Mouse (Mus musculus) ES-Bruce4 (cell line): ENCODE results near the gene Cacng7. TPM values are rescaled to one million over a fixed set of nuclear protein-coding genes. Genes with fewer than 3 reads are reported as not detected.

ENCODE experiments used
- H3K27ac ChIP-seq: 2 replicates; pipeline ENCODE4 v1.5.1; 2012; ENCODE audit warnings: low read length, inconsistent platforms; ENCODE audit not compliant: insufficient read depth
- H3K27me3 ChIP-seq: 2 replicates; pipeline ENCODE4 v1.6.1; 2012; ENCODE audit warnings: mild to moderate bottlenecking, low read length, inconsistent platforms; ENCODE audit not compliant: control insufficient read depth, poor library complexity, insufficient read depth, severe bottlenecking
- H3K36me3 ChIP-seq: 2 replicates; pipeline ENCODE4 v1.6.1; 2012; ENCODE audit warnings: inconsistent platforms, mild to moderate bottlenecking, low read length, moderate library complexity; ENCODE audit not compliant: control insufficient read depth, poor library complexity, insufficient read depth, severe bottlenecking
- H3K4me1 ChIP-seq: one replicate; pipeline ENCODE4 v1.8.1; 2011; ENCODE audit warnings: low read length; ENCODE audit not compliant: control insufficient read depth, insufficient read depth
- H3K4me3 ChIP-seq: 2 replicates; pipeline ENCODE4 v1.5.1; 2011; ENCODE audit warnings: low read depth, mild to moderate bottlenecking, low read length
- H3K9ac ChIP-seq: 2 replicates; pipeline ENCODE4 v1.6.1; 2012; ENCODE audit warnings: low read depth, mild to moderate bottlenecking, inconsistent platforms; ENCODE audit not compliant: poor library complexity, severe bottlenecking
- H3K9me3 ChIP-seq: replicated peaks from 2 replicates; pipeline ENCODE4 v1.6.1; 2012; ENCODE audit warnings: mild to moderate bottlenecking, low read length, inconsistent platforms; ENCODE audit not compliant: control insufficient read depth, poor library complexity, insufficient read depth, severe bottlenecking
- CTCF ChIP-seq: IDR thresholded peaks from one replicate; pipeline ENCODE4 v1.8.1; 2011; ENCODE audit warnings: low read depth, low read length
- EP300 ChIP-seq: IDR thresholded peaks from 2 replicates; pipeline ENCODE4 v1.6.1; 2011; ENCODE audit warnings: low read depth, low read length; ENCODE audit not compliant: insufficient read depth
- POLR2A ChIP-seq: IDR thresholded peaks from one replicate; pipeline ENCODE4 v1.8.1; 2011; ENCODE audit warnings: low read length; ENCODE audit not compliant: insufficient read depth
- polyA plus RNA-seq: library from polyadenylated mRNA; stranded (reverse); fragments of >200 nt; gene quantifications from 2 replicates; pipeline ENCODE4 v1.2.4, GENCODE M21; 2011; ENCODE audit warnings: low read depth; ENCODE audit not compliant: missing spikeins, insufficient read depth, insufficient read length

The Cacng7 gene
- polyA plus RNA-seq, 1 experiment = 57.6 TPM

DNA sequence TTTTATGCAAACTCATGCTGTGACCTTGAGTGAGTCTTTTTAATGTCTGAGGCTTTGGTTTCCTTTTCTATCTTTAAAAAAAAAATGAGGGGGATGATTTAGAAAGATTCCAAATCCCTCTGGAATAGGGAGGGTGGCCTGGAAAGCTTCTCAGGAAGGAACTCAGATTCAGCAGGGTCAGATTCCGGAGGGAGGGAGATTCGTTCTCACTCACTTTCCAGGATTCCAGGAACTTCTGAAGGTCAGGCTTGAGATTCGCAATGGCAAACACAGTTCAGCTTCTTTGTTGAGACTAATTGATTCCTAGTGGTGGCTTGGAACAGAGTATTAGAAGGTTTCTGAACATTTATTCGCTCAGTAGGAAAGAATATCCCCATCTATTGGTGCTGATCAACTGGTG lies 37.7 kb downstream of the Cacng7 start:
- H3K27me3 ChIP-seq = no peaks in the 10 kb centered on the region
- no peak overlapping the region for H3K4me3 ChIP-seq
- 0 out of 2 replicates have a peak overlapping the region, but pooled peaks have one; percentile 26 for H3K9ac ChIP-seq
- peak overlapping the region; percentile 54 for H3K27ac ChIP-seq
- no peaks in the 10 kb centered on the region for H3K9me3 ChIP-seq
- no peak for TF ChIP-seq EP300
- TF ChIP-seq CTCF = no peak
- TF ChIP-seq POLR2A = no peak
- H3K36me3 ChIP-seq = no peaks in the 10 kb centered on the region
- H3K4me1 ChIP-seq = peaks cover 8% of the 10 kb centered on the region

DNA sequence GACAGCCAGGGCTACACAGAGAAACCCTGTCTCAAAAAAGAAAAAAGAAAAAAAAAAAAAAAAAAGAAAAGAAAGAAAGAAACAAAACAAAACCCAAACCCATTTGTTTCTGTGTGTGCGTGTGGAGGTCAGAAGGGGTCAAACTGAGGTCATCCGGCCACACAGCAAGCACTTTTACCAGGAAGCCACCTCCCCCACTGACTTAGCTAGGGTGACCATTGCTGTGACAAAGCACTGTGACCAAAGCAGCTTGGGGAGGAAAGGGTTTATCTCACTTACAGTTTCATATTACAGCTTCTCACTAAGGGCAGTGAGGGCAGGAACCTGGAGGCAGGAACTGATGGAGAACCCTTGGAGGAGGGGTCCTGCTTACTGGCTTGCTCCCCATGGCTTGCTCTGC lies 39.6 kb downstream of the Cacng7 start:
- Histone ChIP-seq H3K4me3 (no peak overlapping the region), H3K36me3 (no peaks in the 10 kb centered on the region), H3K27me3 (no peaks in the 10 kb centered on the region), H3K27ac (peak overlapping the region; percentile 27), H3K9me3 (no peaks in the 10 kb centered on the region), H3K4me1 (peaks cover 5% of the 10 kb centered on the region), H3K9ac (no peak overlapping the region)
- TF ChIP-seq POLR2A = no peak
- peak; percentile 87 for TF ChIP-seq EP300

DNA sequence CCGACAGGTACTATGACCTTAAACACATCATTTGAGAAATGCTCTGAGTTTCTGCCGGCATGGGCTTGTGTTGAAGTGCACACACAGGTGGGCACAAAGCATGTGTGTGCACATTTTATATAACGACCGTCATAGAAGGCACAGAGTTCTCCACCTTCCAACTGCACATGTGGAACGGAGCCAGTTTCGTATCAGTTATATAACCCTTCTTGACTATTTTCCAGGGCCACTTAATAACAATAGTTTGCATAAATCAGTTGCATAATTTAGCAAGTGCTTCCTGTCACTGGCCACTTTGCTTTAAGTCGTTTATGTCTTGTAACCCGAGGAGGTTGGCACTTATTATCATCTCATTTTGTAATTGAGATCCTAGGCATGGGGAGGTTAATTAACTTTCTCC lies 41.0 kb downstream of the Cacng7 start:
- peaks cover 5% of the 10 kb centered on the region for H3K4me1 ChIP-seq
- no peak overlapping the region for H3K4me3 ChIP-seq
- H3K27ac ChIP-seq = no peak overlapping the region
- TF ChIP-seq CTCF (no peak), POLR2A (no peak), EP300 (no peak)
- H3K36me3 ChIP-seq = no peaks in the 10 kb centered on the region
- H3K9me3 ChIP-seq = no peaks in the 10 kb centered on the region
- H3K9ac ChIP-seq = no peak overlapping the region
- no peaks in the 10 kb centered on the region for H3K27me3 ChIP-seq

- no peaks in the 10 kb centered on the region for H3K27me3 ChIP-seq
Measured at GRCm38 (mm10) chr7:3376831-3377230, 44.1 kb downstream of the Cacng7 start.

GRCm38 (mm10) chr7:3382123-3382522 lies 49.4 kb downstream of the Cacng7 start:
- Histone ChIP-seq H3K4me3 (no peak overlapping the region), H3K9me3 (no peaks in the 10 kb centered on the region), H3K36me3 (no peaks in the 10 kb centered on the region), H3K9ac (no peak overlapping the region), H3K27ac (no peak overlapping the region), H3K27me3 (no peaks in the 10 kb centered on the region), H3K4me1 (no peaks in the 10 kb centered on the region)
- TF ChIP-seq POLR2A = no peak
- TF ChIP-seq CTCF = no peak
- no peak for TF ChIP-seq EP300

More at GRCm38 (mm10) chr7:3376831-3377230, 44.1 kb downstream of the Cacng7 start:
- no peaks in the 10 kb centered on the region for H3K9me3 ChIP-seq
- peaks cover 2% of the 10 kb centered on the region for H3K4me1 ChIP-seq
- H3K4me3 ChIP-seq = no peak overlapping the region
- H3K9ac ChIP-seq = no peak overlapping the region
- TF ChIP-seq CTCF (peak; percentile 81), POLR2A (no peak), EP300 (no peak)
- no peaks in the 10 kb centered on the region for H3K36me3 ChIP-seq
- H3K27ac ChIP-seq = no peak overlapping the region

GRCm38 (mm10) chr7:3384807-3385319 lies 52.1 kb downstream of the Cacng7 start:
- no peaks in the 10 kb centered on the region for H3K9me3 ChIP-seq
- no peak overlapping the region for H3K4me3 ChIP-seq
- no peak overlapping the region for H3K27ac ChIP-seq
- TF ChIP-seq EP300 (no peak), CTCF (no peak), POLR2A (no peak)
- no peaks in the 10 kb centered on the region for H3K36me3 ChIP-seq
- H3K27me3 ChIP-seq = no peaks in the 10 kb centered on the region
- no peak overlapping the region for H3K9ac ChIP-seq
- no peaks in the 10 kb centered on the region for H3K4me1 ChIP-seq
